14 mouse cellular contexts compared by ENCODE assay signal in the genomic region with DNA sequence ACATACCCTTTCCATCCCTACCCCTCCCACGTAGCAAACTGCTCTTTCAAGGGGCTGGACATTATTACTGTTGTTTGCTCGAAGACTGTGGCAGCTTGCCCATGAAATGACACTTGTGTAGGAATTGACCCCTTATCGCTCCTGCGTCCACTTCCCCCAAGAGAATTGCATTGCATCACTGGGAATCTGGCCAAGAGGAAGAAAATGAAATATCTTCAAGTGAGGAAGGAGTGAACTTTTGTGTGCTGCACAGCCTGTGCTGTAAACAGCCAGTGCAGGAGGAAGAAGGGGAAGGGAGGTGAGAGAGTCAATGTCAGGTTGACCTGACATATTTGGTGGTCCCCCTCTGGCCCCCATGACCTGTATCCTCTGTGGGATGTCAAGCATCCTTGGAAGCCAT. TPM values are rescaled to one million over a fixed set of nuclear protein-coding genes. Genes with fewer than 3 reads are reported as not detected.
DNase-seq lines count a peak whose midpoint lies in the region; ATAC-seq and TF ChIP-seq lines count a peak whose summit lies in the region.
"Had no signal": no experiment of that assay in that cellular context is flagged by ENCODE, and none has a peak within 500 bp of the region (broad histone marks: within the 10 kb centered on the region; RNA-seq: fewer than 3 reads in every experiment).

No protein-coding gene starts in this region.

- no peaks in the 10 kb centered on the region for H3K9me3 ChIP-seq in liver, embryonic 12.5 days (replicated peaks)
- no peaks in the 10 kb centered on the region for H3K9me3 ChIP-seq in forebrain, embryonic 14.5 days (replicated peaks; ENCODE audit: control insufficient read depth, low read length)
- H3K9me3 ChIP-seq: hindbrain, embryonic 15.5 days; limb, embryonic 13.5 days; midbrain, embryonic 12.5 days; neural tube, embryonic 12.5 days; stomach, embryonic 15.5 days had no signal

- no peaks in the 10 kb centered on the region for H3K79me2 ChIP-seq in liver, adult 2 months (ENCODE audit: control insufficient read depth, insufficient read depth, low read length)

- H3K27me3 ChIP-seq in liver, adult 2 months (ENCODE audit: control insufficient read depth, insufficient read depth, low read length) = no peaks in the 10 kb centered on the region
- H3K27me3 ChIP-seq in liver, embryonic 12.5 days (replicated peaks) = no peaks in the 10 kb centered on the region
- H3K27me3 ChIP-seq in forebrain, embryonic 14.5 days (replicated peaks; ENCODE audit: control insufficient read depth, insufficient read depth, low read length) = no peaks in the 10 kb centered on the region
- H3K27me3 ChIP-seq: hindbrain, embryonic 15.5 days; limb, embryonic 13.5 days; midbrain, embryonic 12.5 days; neural tube, embryonic 12.5 days; stomach, embryonic 15.5 days had no signal

- TF ChIP-seq POLR2A in liver, adult 2 months (IDR thresholded peaks at IDR 0.05; ENCODE audit: extremely low read depth, insufficient read depth, low read length) = no peak

- no peak overlapping the region for H3K4me3 ChIP-seq in liver, adult 2 months (ENCODE audit: insufficient read depth, low read depth, low read length)
- no peak overlapping the region for H3K4me3 ChIP-seq in liver, embryonic 12.5 days
- no peak overlapping the region for H3K4me3 ChIP-seq in forebrain, embryonic 14.5 days (ENCODE audit: low read depth, low read length)
- H3K4me3 ChIP-seq: hindbrain, embryonic 15.5 days; limb, embryonic 13.5 days; midbrain, embryonic 12.5 days; neural tube, embryonic 12.5 days; stomach, embryonic 15.5 days had no signal

- TF ChIP-seq CTCF in liver, adult 2 months (IDR thresholded peaks at IDR 0.05; ENCODE audit: low read depth, low read length) = no peak

- no peaks in the 10 kb centered on the region for H3K4me1 ChIP-seq in liver, adult 2 months (ENCODE audit: control insufficient read depth, insufficient read depth, low read length)
- no peaks in the 10 kb centered on the region for H3K4me1 ChIP-seq in liver, embryonic 12.5 days
- no peaks in the 10 kb centered on the region for H3K4me1 ChIP-seq in forebrain, embryonic 14.5 days (ENCODE audit: control insufficient read depth, insufficient read depth, low read length)
- H3K4me1 ChIP-seq: hindbrain, embryonic 15.5 days; limb, embryonic 13.5 days; midbrain, embryonic 12.5 days; neural tube, embryonic 12.5 days; stomach, embryonic 15.5 days had no signal

- no peak overlapping the region for H3K27ac ChIP-seq in liver, adult 2 months (replicated peaks; ENCODE audit: insufficient read depth, low read depth, low read length)
- no peak overlapping the region for H3K27ac ChIP-seq in liver, embryonic 12.5 days
- no peak overlapping the region for H3K27ac ChIP-seq in forebrain, embryonic 14.5 days (ENCODE audit: low read depth, low read length)
- H3K27ac ChIP-seq: hindbrain, embryonic 15.5 days; limb, embryonic 13.5 days; midbrain, embryonic 12.5 days; neural tube, embryonic 12.5 days; stomach, embryonic 15.5 days had no signal

- no peak for ATAC-seq in liver, embryonic 12.5 days
- ATAC-seq in granulocyte monocyte progenitor cell, adult 5-6 weeks (replicated peaks; ENCODE audit: poor library complexity, severe bottlenecking) = peak; percentile 85
- ATAC-seq in forebrain, embryonic 14.5 days = no peak

- H3K4me2 ChIP-seq in liver, embryonic 12.5 days = no peak overlapping the region
- H3K4me2 ChIP-seq in forebrain, embryonic 14.5 days (ENCODE audit: low read length) = no peak overlapping the region
- H3K4me2 ChIP-seq: hindbrain, embryonic 15.5 days; limb, embryonic 13.5 days; midbrain, embryonic 12.5 days; neural tube, embryonic 12.5 days; stomach, embryonic 15.5 days had no signal

- DNase-seq in liver, adult 2 months (ENCODE audit: extremely low read depth, low read depth, low spot score) = peak; percentile 43
- peak; percentile 64 for DNase-seq in kidney, postnatal 10 days
- DNase-seq in lung, postnatal 25 days (ENCODE audit: low spot score) = peak; percentile 51
- no peak for DNase-seq in forebrain, embryonic 14.5 days (ENCODE audit: low spot score)
- no peak for DNase-seq in T-cell, adult 2 months (ENCODE audit: low spot score)
- DNase-seq: embryo, embryonic 11 days; right cerebral cortex, postnatal 25 days had no signal

- no peaks in the 10 kb centered on the region for H3K36me3 ChIP-seq in liver, adult 2 months (ENCODE audit: control insufficient read depth, insufficient read depth, low read length)
- H3K36me3 ChIP-seq in liver, embryonic 12.5 days = no peaks in the 10 kb centered on the region
- no peaks in the 10 kb centered on the region for H3K36me3 ChIP-seq in forebrain, embryonic 14.5 days (ENCODE audit: control insufficient read depth, insufficient read depth, low read length)
- H3K36me3 ChIP-seq: hindbrain, embryonic 15.5 days; limb, embryonic 13.5 days; midbrain, embryonic 12.5 days; neural tube, embryonic 12.5 days; stomach, embryonic 15.5 days had no signal

- WGBS in liver, adult 2 months = 41% methylated on average over 4 of the region's 4 CpGs
- whole genome bisulfite sequencing in liver, embryonic 12.5 days (ENCODE audit: insufficient replicate concordance) = 60% methylated on average over 4 of the region's 4 CpGs
- WGBS in forebrain, embryonic 14.5 days = 77% methylated on average over 4 of the region's 4 CpGs

- H3K9ac ChIP-seq in liver, adult 2 months (ENCODE audit: low read depth, low read length) = no peak overlapping the region
- no peak overlapping the region for H3K9ac ChIP-seq in liver, embryonic 12.5 days
- H3K9ac ChIP-seq in forebrain, embryonic 14.5 days (ENCODE audit: low read length) = no peak overlapping the region
- H3K9ac ChIP-seq: hindbrain, embryonic 15.5 days; limb, embryonic 13.5 days; midbrain, embryonic 12.5 days; neural tube, embryonic 12.5 days; stomach, embryonic 15.5 days had no signal

RNA-seq across cellular contexts. Expression of gene Fyb2, which starts 35.6 kb away (rescaled TPM):
- 2.9 and 3.8 TPM in 2 replicates for total RNA-seq in liver, adult 2 months (2014; rRNA removed)
- 0.87 and 0.93 TPM in 2 replicates for polyA plus RNA-seq in liver, adult 2 months (2012; rRNA removed)
- polyA plus RNA-seq in liver, embryonic 12.5 days (2016; fragmentation: Nextera tagmentation; extraction: Ambion mirVana) = not detected in 2 replicates
- 0.21 TPM in 1 of 2 replicates, not detected in the other for total RNA-seq in granulocyte monocyte progenitor cell, adult 5-6 weeks (2014; fragmentation: Nextera tagmentation)
- not detected in 2 replicates for total RNA-seq in granulocyte monocyte progenitor cell, adult 5-6 weeks (2017)
- 0.28 TPM in 1 of 2 replicates, not detected in the other for polyA plus RNA-seq in forebrain, embryonic 14.5 days (2014; fragmentation: Nextera tagmentation; extraction: Ambion mirVana)

Comparison
In these comparisons a context has a peak if more than half of its experiments do, and no peak if none do; other contexts are left out.
1. DNase-seq: peak in liver, adult 2 months (single experiment), kidney, postnatal 10 days (single experiment) and lung, postnatal 25 days (single experiment); none in forebrain, embryonic 14.5 days (single experiment) and T-cell, adult 2 months (single experiment).